Mouse (Mus musculus) adrenal gland, adult (tissue): Measurements from ENCODE around the gene Igf2r.

Source experiments
- DNase-seq, 2 experiments: peaks; one replicate each; pipeline ENCODE4 v3.0.0; 2022 to 2023; ENCODE audit warnings: low spot score in 1 of 2; ENCODE audit not compliant: inconsistent age in 2 of 2

The Igf2r gene

DNA sequence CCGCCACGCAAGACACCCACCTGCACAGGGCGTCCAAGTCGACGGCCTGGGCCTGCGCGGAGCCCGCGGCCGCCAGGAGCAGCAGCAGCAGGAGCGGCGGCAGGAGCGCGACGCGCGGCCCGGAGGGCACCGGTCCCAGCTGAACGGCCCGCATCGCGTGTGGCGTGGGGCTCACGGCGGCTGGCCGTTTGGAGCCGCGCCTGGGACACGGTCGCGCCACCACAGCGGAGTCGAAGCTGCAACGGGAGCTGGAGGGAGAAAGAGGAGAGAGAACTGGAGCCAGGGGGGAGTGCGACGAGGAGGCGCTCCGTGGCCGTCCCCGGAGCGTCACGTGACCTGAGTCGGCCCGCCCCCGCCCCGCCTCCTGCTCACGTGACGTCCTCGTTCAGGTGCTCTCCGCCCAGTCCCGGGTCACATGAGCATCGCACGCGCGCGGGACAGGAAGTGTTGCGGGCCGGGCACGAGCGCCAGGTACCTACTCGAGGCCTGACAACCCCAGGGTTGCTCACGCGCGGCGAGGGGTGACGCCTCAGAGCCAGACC lies at the start of gene Igf2r:
Gene Igf2r, minus strand, starts transcription at position 285 of the 542 bp plus-strand sequence.
- DNase-seq = peak; percentile 81 to 92

DNA sequence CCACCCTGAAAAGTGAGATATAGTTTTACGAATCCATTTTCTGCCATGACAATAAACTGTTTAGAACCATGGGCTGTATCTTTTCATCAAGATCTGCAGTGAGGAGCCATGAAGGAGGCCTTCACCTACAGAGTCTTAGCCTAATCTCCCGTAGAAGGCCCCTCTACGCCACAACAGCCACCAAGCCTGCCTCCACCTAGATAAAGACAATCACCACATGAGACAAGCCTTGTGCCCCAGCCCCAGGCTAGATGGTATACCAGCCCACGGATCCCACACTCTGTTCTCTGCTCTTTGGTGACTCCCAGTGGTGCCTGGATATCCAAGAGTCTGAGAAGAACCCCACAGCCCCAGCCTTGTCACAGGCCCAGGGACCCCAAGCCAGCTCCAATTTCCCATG lies 46.4 kb upstream of the Igf2r start:
- DNase-seq = no peak

DNA sequence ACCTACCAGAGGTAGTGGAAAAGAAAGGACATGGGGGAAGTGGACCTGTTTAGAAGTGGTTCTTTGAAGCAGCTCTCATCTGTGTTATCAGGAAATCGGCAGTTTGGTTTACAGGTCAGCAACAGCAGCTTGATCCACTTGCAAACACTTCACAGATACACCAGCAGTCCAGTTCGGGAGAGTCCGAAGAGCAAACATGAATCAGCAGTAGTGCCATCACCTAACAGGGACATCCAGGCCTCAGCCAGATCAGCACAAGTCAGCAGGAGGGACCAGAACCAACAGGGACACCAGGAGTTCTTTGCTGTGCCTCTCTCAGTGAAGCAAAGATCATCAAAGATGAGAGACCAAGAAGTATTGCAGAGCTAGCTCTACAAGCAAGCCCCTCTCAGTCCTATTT lies 45.0 kb upstream of the Igf2r start:
- DNase-seq = no peak

DNA sequence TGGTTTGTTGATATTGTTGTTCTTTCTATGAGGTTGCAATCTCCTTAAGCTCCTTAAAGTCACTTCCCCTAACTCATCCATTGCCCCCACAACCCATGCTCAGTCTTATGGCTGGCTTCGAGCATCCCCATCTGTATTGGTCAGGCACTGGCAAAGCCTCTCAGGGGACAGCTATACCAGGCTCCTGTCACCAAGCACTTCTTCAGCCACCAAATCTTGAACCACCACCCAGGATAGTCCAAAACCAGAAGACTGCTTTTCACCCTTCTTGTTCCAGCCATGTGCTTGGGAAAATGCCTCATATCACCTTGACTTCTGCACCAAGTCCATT lies 41.5 kb upstream of the Igf2r start:
- DNase-seq = no peak

DNA sequence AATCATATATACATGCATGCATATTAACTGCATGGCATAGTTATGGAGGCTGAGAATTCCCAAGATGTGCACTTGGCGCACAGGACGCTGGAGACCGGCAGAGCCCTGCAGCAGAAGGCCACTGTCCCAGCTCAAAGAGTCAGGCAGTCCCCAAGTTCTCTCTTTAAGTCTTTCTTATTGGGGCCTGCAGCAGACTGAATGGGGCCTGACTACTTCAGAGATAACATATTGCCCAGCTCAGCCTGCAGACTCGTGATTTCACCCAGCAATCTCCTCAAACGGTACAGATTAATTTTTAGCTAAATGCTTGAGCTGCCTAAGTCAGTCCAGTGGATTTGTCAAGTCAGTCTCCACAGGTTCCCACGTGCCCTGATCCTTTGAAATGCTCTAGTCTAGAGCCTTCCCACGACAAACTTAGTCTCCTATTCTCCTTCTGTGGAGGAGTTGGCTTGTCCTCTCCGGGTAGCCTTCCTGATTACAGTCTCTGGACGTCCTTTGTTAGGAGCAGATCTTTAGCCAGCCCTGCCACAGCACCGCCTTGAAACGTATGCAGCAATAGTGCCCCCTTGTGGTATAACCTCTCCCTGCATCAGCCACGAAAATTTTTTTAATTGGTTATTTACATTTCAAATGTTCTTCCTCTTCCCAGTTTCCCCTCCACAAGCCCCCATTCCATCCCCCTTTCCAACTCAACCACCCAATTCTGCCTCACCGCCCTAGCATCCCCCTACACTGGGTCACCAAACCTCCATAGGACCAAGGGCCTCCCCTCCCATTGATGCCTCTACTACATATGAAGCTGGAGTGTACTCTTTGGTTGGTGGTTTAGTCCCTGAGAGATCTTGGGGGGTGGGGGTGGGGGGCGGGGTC lies 40.9 kb upstream of the Igf2r start:
- DNase-seq = peak; percentile 74 to 94

DNA sequence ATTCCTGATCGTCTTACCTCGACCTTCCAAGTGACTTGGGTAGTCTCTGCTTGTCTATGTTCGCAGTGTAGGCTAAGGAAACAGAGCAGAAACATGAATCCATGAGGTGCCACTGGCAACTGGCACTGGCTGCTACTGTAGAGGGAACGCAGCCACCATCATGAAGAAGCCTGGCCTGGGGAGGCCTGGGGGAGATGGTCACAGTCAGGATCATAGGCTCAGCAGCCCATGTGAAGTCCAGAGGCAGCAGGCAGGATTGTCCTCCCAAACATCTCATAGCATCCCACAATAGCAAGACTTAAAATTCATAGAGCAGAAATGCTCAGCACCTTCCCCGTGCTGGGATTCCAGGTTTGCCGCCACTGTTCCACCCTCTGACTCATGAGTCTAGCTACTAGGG lies 39.4 kb upstream of the Igf2r start:
- no peak for DNase-seq

DNA sequence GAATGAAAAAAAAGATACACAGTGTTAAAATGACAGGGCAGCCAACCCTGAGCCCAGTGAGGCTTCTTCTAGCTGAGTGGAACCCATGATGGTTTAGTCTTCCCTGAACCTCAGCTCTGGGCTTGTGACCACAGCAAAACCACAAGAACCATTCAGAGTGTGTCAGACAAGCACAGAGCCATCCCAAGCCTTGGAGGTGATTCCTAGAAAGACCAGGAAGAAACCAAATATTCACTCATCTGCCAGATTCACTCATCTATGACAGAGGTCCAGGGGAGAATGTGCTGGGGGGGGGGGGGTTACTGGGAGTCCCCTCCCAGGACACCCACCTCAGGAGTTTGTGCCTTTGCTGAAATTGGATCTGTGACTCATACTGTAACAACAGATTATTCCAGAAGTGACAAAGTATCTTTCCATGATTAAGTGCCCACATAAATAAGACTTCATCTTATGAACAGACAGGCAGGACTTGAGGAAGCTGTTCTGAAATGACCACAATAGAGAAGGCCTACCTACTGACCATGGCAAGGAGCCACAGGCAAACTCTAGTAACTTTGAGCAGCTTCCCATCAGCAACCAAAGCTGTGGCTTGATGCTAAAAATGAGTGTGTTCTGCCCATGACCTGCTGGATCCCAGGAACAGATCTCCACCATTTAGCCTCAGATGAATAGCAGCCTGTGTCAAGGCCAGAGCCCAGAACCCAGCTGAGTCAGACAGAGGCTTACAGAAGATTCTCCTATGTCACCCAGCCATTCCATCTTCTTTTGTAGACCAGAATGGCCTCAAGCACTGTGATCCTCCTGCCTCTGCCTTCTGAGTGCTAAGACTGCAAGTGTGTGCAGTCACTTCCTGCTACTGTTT lies 35.4 kb upstream of the Igf2r start:
- DNase-seq = peak; percentile 71 to 83

DNA sequence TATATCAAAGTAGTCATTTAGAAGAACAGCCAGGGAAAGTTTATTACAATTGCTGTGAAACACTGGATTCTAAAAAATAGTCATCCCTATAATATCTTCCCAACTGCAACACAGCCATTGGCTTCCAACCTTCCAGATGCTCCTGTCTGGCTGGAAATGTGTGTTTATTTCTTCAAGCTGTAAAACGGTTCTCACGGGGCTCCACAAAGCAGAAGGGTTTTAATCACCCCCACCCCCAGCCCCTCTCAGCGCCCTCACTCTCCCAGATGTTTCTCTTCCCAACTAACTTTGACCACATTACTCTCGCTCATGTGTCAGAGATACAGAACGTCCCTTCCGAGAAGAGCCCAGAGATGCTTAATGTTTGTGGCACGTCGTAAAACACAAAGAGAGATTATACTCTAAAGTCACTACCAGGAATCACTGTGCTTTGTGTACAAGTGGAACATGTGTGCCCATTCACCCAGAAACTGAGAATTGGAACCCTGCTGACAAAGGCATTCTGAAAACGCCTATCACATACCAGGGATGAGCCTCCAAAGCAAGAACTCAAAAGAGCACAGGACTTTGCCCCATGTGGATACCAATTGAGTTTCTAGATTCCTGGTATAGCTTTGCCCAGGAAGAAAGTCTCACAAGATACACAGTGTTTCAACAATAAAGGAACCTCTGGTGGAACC lies 32.5 kb upstream of the Igf2r start:
- no peak for DNase-seq

DNA sequence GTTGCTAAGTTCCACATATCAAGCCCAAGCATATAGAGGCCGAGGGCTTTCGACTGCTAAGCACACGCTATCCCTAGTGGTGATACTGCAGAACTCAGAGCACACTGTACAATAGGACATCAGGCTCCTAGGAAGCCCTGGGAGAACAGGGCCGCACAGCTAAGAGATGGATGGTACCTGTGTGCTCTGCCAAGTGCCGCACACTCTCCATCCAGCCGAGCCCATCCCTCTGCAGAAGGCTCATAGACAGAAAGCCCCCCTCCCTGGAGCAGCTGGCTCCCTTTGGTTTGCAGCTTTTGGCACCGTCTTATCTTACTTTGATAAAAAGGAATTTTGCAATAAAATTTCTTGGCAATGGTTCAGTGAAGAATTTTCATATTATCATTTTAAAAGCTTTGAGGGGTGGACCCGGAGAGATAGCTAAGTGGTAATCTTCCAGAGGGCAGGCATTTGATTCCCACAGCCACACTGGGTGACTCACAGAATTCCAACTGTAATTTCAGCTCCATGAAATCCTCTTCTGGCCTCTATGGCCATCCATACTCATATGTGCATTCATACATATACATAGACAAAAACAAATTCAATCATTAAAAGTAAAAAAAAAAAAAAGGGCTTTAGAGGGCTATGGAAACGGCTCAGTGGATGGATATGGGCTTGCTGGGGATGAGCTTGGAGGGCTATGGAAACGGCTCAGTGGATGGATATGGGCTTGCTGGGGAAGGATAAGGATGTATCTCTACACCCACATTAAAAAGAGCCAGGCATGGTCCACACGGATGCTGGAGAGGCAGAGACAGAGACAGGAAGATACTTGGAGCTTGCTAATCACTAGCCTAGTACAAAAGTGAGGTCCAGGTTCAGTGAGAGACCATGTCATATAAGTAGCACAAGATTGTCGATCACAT lies 30.2 kb upstream of the Igf2r start:
- DNase-seq = peak; percentile 63 to 71

DNA sequence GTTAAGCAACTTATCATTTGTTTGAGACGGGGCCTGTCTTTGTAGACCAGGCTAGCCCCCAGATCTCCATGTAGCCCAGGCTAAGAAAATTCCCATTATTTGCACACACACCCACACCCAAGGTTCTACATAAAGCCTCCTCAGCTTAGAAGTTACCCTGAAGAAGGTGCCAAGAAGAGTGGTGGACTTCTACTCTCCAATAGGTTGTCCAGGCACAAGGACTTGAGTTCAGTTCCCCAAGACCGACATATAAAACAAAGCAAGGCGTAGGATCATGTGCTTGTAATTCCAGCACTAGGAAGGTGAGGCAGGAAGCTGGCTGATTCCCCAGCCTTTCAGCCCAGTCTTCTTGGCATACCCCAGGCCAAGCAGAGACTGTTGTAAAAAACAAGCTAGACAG lies 29.1 kb upstream of the Igf2r start:
- no peak for DNase-seq

DNA sequence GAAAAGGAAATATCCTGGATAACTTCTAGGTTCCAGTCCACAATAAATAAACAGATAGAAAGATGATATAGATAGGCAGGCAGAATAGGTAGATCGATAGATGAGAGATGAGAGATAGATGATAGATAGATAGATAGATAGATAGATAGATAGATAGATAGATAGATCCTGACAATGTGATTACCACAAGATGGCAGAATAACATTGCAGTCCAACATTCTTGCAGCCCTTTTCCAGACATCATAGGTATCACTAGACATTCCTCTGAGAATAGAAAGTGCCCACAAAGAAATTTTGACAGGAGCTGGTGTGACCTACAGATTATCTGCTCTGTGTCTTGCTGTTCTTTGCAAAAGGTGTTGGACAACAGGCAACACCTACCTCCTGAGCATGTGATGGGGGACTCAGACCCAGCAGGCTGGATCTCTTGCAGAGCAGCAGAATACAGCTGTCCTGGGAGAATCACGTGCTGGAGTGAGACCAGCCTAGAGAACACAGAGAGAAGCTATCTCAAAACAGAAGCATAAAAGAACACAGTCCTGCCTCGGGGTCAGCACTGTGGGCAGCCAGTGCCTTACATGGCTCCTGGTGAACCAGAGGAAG lies 28.1 kb upstream of the Igf2r start:
- no peak for DNase-seq

DNA sequence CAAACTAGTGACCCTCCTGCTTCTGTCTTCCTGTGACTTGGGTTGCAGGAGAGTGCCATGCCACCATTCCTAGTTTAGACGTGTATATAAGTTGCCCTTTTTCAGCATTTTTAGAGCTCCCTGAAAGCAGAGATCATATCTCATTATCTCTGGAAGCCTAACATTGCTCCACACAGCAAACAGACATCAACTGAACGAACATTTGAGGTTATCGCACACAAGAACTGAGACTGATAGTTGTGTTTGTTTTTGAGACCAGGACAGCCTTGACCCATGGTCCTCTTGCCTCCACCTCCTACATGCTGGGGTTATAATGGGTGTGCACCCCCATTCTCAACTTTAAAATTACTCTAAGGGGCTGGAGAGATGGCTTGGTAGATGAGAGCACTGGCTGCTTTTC lies 27.2 kb upstream of the Igf2r start:
- DNase-seq = no peak

DNA sequence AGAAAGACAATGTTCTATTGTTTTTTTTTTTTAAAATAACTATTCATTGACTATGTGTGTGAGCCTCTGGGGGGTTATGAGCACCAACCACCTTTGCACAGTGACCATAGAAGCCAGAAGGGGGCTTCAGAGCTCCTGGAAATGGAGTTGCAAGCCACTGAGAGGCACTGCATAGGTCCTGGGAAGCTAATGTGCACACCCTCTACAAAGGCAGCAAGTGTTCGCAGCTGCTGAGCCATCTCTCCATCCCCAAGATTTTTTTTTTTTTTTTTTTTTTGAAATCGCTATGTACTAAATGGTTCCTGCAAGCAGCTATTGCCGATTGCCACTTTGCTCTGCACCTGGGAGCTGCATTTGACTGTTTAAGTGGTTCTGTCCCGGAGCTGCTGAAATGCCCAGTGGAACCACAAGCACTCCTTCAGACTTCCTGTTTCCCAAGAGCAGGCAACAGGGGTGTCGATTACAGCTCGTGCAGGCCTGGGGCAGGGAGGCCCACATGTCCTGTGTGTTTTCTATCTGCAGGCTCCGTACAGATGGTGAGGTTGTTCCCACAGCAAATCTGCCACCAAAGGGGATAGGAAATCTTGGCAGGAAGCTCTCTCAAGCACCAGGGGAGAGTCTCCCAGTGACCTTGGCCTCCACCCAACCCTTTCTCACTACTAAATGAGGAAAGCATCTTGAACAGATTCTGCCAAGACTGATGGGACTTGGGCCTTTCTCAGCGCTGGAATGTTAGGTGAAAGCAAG lies 24.4 kb upstream of the Igf2r start:
- peak; percentile 58 to 84 for DNase-seq

DNA sequence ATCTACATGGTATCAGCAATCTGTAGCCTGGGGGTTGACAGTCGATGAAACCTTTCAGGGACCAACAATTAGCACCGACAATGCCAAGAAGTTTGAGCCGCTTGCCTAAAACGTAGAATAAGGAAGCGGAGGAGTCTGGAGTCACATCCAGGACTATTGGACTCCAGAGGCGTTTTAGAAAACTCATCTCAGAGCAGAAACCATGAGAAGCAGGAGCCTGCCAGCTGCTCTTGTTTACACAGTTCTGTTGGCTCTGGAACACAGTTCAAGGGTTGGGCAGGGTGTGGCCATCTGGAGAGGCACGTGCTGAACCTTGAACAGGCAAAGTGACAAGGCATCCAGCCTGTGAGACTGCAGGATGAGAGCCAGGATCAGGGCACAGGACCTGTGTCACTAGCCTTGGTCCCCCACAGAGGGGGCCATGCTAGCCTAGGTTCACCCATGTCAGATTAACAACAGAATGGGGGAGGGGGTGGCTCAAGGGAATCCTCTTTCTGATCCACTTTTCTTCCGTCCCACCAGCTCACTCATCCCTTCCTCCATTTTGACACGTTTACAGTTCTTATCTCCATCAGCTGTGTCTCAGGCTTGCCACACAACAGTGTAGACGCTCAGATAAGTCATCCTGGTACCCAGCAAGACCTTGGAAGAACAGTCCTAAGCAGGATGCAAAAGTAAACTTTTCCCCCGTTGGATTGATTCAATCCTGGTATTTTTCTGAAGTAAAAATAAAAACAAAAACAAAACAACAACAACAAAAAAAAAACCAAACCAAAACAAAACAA lies 23.1 kb upstream of the Igf2r start:
- peak in 1 of 2 experiments; percentile 63 for DNase-seq

DNA sequence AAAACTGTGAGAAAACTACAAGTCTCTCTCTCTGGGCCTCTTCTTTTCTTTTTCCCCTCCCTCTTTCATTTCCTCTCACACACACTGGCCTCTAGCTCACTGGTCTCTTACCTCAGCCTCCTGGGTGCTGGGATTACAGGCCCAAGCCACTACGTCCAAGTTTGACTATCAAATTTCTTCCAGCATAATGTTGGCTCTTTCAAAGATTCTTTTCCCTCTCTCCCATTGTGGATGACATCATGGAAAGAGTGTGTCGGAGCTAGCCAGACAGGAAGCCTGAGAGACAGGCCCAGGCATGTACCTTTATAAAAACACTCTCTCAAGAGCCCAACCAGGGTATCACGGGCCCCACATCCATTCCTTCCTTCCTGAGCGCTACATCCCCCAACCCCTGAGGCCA lies 22.0 kb upstream of the Igf2r start:
- DNase-seq = peak in 1 of 2 experiments; percentile 68

DNA sequence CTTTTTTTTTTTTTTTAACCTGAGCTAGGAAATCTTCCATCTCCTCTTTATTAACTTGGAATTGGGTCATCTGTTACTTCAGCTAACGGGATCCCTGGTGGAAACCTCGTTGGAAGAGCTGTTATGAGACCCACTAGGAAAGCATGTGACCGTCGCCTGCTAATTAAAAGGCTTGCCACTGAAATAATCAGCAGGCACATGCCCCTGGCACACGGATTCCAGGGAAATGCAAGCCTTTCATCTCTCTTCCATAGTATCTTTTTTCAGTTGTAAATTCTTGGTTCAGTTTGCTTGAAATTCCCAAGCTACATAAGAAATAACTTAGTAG lies 21.6 kb upstream of the Igf2r start:
- DNase-seq = no peak

DNA sequence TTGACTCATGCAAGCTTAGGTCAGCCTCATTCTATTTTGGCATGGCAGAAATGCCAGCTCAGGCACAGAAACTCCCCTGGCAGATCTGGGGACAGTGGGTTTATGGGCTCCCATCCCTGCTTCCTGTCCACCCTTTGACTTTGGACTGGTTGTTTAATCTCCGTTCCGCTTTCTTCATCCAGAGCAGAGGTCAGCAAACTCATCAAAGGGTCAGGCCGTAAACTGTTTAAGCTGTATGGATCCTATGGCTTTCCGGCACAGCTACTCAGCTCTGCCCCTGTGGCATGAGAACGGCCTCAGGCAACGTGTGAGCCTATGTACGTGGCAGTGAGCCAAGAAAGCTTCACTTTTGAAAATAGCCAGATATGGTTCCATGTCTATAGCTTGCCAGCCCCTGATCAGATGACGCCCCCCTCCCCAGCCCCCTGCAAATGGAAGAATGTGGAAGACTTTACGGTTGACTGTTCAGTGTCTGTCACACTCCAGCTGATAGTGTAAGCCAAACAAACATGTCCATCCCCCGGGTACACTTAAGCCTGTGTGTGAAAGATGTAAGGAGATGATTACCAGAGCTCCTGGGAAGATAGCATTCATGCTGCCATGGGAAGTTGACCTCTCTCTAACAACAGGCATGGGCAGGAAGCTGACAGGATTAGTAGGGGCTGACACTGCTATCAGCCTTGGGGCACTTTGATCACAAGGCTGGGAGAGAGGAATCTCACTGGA lies 21.1 kb upstream of the Igf2r start:
- DNase-seq = peak in 1 of 2 experiments; percentile 71
